Comparison of ENCODE assay signal across 34 mouse cellular contexts in the genomic region with DNA sequence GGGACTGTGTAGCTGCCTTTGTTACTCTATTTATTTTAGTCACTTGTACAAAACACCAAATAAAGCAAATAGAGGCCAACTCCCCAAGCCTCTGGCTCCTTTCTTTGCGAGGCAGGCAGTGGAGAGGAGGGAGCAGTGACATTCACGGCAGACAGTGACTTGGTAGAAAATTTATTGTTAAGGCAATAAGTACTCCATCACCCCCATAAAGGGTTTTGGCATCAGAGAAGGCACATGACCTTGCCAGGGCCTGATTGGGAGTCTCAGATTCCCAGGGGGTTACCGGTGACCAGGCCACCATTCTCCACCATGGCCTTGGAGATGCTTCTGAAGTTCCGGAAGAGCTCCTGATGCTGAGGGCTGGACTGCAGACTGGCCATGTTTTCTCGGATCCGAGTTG.
"Had no signal": no experiment of that assay in that cellular context is flagged by ENCODE, and none has a peak within 500 bp of the region (broad histone marks: within the 10 kb centered on the region; RNA-seq: fewer than 3 reads in every experiment).

No protein-coding gene starts in this region.

- DNase-seq: heart, postnatal 10 days; heart, postnatal 14 days; heart, postnatal 36 days; heart, postnatal 4 days; kidney, adult 11 months; kidney, adult 2 months; kidney, adult 8-10 months; kidney, adult 9 months; kidney, postnatal 14 days; kidney, postnatal 25 days; kidney, postnatal 36 days; kidney, postnatal 4 days; layer of hippocampus, adult 9-11 months; layer of hippocampus, postnatal 36 days had no signal

- ATAC-seq: hindbrain, embryonic 16.5 days; hindbrain, postnatal 0 days; inflammation-experienced regulatory T-cells, adult 6 months; intestine, embryonic 15.5 days; intestine, embryonic 16.5 days; intestine, postnatal 0 days had no signal

- H3K9me3 ChIP-seq: heart, embryonic 10.5 days; heart, embryonic 12.5 days; heart, embryonic 13.5 days; heart, embryonic 15.5 days; hindbrain, embryonic 10.5 days; hindbrain, embryonic 12.5 days; hindbrain, embryonic 13.5 days; hindbrain, embryonic 15.5 days; intestine, embryonic 15.5 days; kidney, embryonic 15.5 days had no signal

- H3K27ac ChIP-seq: heart, embryonic 10.5 days; heart, embryonic 13.5 days; heart, embryonic 15.5 days; hindbrain, embryonic 10.5 days; hindbrain, embryonic 12.5 days; hindbrain, embryonic 13.5 days; hindbrain, embryonic 14.5 days; hindbrain, embryonic 15.5 days; hindbrain, postnatal 0 days; intestine, embryonic 15.5 days; kidney, embryonic 15.5 days; kidney, postnatal 0 days; layer of hippocampus, adult 2 months; left cerebral cortex, adult 2 months had no signal

- H3K27me3 ChIP-seq: heart, embryonic 12.5 days; heart, embryonic 13.5 days; heart, embryonic 15.5 days; hindbrain, embryonic 12.5 days; hindbrain, embryonic 13.5 days; hindbrain, embryonic 15.5 days; intestine, embryonic 15.5 days; kidney, embryonic 15.5 days had no signal

- H3K4me2 ChIP-seq: heart, embryonic 11.5 days; heart, embryonic 12.5 days; heart, embryonic 13.5 days; heart, embryonic 15.5 days; hindbrain, embryonic 12.5 days; hindbrain, embryonic 13.5 days; hindbrain, embryonic 14.5 days; hindbrain, embryonic 15.5 days; intestine, embryonic 15.5 days; kidney, embryonic 15.5 days had no signal

- H3K4me3 ChIP-seq: heart, embryonic 10.5 days; heart, embryonic 12.5 days; heart, embryonic 13.5 days; heart, embryonic 15.5 days; hindbrain, embryonic 10.5 days; hindbrain, embryonic 12.5 days; hindbrain, embryonic 13.5 days; hindbrain, embryonic 15.5 days; intestine, embryonic 15.5 days; kidney, embryonic 15.5 days; layer of hippocampus, adult 2 months; left cerebral cortex, adult 2 months had no signal

- H3K9ac ChIP-seq: heart, embryonic 12.5 days; heart, embryonic 13.5 days; heart, embryonic 15.5 days; hindbrain, embryonic 12.5 days; hindbrain, embryonic 13.5 days; hindbrain, embryonic 14.5 days; hindbrain, embryonic 15.5 days; intestine, embryonic 15.5 days; kidney, embryonic 15.5 days had no signal
